Mouse (Mus musculus): Measurements from ENCODE around the gene Scn8a. TPM values are rescaled to one million over a fixed set of nuclear protein-coding genes. Genes with fewer than 3 reads are reported as not detected.

Scn8a gene
- polyA plus RNA-seq, 1 experiment: 0.06 TPM

DNA sequence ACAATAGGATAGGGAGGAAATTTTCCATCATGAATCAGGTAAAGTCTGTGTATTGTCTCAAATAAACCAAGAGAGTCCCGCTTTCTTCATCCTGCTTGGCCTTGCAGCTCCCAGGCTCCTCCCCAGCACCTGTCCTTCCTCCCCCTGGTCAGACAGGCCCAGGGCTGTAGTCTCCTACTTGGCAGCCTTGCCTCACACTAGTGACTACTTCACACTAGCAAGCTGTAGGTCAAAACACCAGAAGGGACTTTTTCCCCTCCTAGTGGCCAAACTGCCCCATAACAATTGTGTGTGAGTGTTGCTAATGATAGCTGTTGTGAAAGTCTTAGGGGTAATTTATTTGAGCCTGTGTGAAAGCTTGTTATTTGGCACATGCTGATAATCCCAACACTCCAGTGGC is 105.0 kb downstream of the Scn8a start:
- H3K4me1 ChIP-seq (ENCODE audit: control insufficient read depth, insufficient read depth, insufficient read length, low read length): peaks cover 1% of the 10 kb centered on the region; the same call in 1 of the 2 replicates
- no peaks in the 10 kb centered on the region for H3K36me3 ChIP-seq (ENCODE audit: control insufficient read depth, insufficient read depth, low read length)
- no peaks in the 10 kb centered on the region for H3K27me3 ChIP-seq (ENCODE audit: control insufficient read depth, insufficient read depth, low read length)
- no peak overlapping the region for H3K4me3 ChIP-seq (ENCODE audit: low read depth, low read length)
- 80% methylated on average over 1 of the region's 1 CpGs for WGBS
- H3K27ac ChIP-seq (ENCODE audit: insufficient read depth, low read depth, low read length): no peak overlapping the region
- TF ChIP-seq POLR2A (IDR thresholded peaks at IDR 0.05; ENCODE audit: low read depth, low read length) (no peak), CTCF (IDR thresholded peaks at IDR 0.05; ENCODE audit: extremely low read depth, insufficient read length, insufficient replicate concordance, low read depth, low read length) (peak; percentile 32; the same call in 1 of the 2 replicates)

DNA sequence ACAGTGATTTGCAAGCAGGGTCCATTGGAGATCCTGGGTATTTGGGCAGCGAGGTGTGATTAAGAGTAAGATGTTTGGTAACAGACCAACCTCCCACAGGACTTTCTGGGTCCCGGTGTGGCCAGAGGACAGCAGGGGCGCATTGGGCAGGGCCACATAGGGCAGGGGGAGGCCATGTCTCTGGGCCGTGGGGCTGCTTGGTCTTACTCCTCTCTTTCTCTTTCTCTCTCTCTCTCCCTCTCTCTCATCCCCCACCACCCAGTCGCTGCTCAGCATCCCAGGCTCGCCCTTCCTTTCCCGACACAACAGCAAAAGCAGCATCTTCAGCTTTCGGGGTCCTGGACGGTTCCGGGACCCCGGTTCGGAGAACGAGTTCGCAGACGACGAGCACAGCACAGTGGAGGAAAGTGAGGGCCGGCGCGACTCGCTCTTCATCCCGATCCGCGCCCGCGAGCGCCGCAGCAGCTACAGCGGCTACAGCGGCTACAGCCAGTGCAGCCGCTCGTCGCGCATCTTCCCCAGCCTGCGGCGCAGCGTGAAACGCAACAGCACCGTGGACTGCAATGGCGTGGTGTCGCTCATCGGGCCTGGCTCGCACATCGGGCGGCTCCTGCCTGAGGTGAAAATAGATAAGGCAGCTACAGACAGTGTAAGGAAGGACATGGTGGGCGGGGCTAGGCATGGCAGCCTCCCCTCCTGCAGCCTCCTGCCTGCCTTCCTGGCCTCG is 113.9 kb downstream of the Scn8a start:
- H3K27me3 ChIP-seq (ENCODE audit: control insufficient read depth, insufficient read depth, low read length): peaks cover 22% of the 10 kb centered on the region
- TF ChIP-seq POLR2A (IDR thresholded peaks at IDR 0.05; ENCODE audit: low read depth, low read length) (no peak), CTCF (IDR thresholded peaks at IDR 0.05; ENCODE audit: extremely low read depth, insufficient read length, insufficient replicate concordance, low read depth, low read length) (no peak)
- no peak overlapping the region for H3K27ac ChIP-seq (ENCODE audit: insufficient read depth, low read depth, low read length)
- H3K36me3 ChIP-seq (ENCODE audit: control insufficient read depth, insufficient read depth, low read length): no peaks in the 10 kb centered on the region
- peak overlapping the region; percentile 50 for H3K4me3 ChIP-seq (ENCODE audit: low read depth, low read length)
- peaks cover 8% of the 10 kb centered on the region for H3K4me1 ChIP-seq (ENCODE audit: control insufficient read depth, insufficient read depth, insufficient read length, low read length)
- 1% methylated on average over 46 of the region's 46 CpGs for WGBS

DNA sequence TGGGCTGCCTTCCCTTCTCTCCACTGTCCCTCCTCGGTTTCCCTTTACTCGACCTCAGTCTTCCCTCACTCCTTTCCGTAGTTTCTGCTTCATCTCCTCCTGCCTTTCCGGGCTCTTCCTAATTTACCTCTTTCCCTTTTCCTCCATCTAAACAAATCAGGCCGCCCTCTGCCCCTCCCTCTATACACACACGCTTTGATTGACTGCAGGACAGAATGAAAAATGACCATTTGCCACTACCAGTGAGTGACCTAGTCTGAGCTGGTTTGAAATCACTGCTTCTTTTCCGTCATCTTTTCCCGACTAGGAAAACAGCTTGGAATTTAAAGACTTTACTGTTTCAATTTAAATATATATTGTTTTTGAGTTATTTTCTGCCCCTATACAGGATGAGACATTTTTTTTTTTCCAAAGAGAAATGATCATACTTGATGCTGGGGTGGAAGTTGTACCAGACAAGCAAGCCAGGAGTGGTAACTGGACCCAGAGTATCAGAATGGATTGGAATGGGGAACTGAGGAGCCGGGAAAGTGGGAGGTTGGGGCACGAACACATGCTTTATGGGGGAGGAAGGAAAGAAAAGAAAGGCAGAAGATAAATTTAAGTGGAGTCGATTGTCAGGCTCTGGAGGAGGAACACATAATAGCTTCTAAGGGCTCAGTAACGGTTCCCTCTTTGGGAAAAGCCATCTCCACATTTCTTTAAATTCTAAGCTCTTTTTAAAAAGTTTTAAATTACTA is 114.7 kb downstream of the Scn8a start:
- H3K27ac ChIP-seq (ENCODE audit: insufficient read depth, low read depth, low read length): no peak overlapping the region
- H3K36me3 ChIP-seq (ENCODE audit: control insufficient read depth, insufficient read depth, low read length): no peaks in the 10 kb centered on the region
- H3K4me1 ChIP-seq (ENCODE audit: control insufficient read depth, insufficient read depth, insufficient read length, low read length): peaks cover 8% of the 10 kb centered on the region
- H3K27me3 ChIP-seq (ENCODE audit: control insufficient read depth, insufficient read depth, low read length): peaks cover 22% of the 10 kb centered on the region
- 28% methylated on average over 12 of the region's 12 CpGs for WGBS
- TF ChIP-seq POLR2A (IDR thresholded peaks at IDR 0.05; ENCODE audit: low read depth, low read length) (no peak), CTCF (IDR thresholded peaks at IDR 0.05; ENCODE audit: extremely low read depth, insufficient read length, insufficient replicate concordance, low read depth, low read length) (no peak)
- H3K4me3 ChIP-seq (ENCODE audit: low read depth, low read length): peak overlapping the region; percentile 50

DNA sequence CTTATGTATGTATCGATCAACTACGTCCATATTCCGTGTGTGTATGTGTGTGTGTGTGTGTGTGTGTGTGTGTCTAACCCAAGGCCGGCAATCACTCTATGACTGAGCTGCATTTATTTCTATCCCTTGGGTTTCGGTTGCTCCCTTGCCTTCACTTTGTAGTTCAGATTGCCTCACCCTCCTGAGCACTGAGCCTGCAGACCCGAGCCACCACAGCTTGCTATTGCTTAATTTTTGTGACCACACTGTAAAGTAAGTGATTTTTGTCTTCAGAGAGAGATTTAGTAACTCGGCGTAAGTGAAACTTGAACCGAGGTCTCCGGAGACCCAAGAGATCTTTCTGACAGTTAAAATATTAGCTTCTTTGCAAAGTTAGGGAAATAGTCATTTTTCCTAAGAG is 116.8 kb downstream of the Scn8a start:
- TF ChIP-seq POLR2A (IDR thresholded peaks at IDR 0.05; ENCODE audit: low read depth, low read length) (no peak), CTCF (IDR thresholded peaks at IDR 0.05; ENCODE audit: extremely low read depth, insufficient read length, insufficient replicate concordance, low read depth, low read length) (no peak)
- no peaks in the 10 kb centered on the region for H3K36me3 ChIP-seq (ENCODE audit: control insufficient read depth, insufficient read depth, low read length)
- H3K27me3 ChIP-seq (ENCODE audit: control insufficient read depth, insufficient read depth, low read length): peaks cover 20% of the 10 kb centered on the region
- H3K27ac ChIP-seq (ENCODE audit: insufficient read depth, low read depth, low read length): no peak overlapping the region
- peaks cover 8% of the 10 kb centered on the region for H3K4me1 ChIP-seq (ENCODE audit: control insufficient read depth, insufficient read depth, insufficient read length, low read length)
- 83% methylated on average over 10 of the region's 10 CpGs for WGBS
- no peak overlapping the region for H3K4me3 ChIP-seq (ENCODE audit: low read depth, low read length)

DNA sequence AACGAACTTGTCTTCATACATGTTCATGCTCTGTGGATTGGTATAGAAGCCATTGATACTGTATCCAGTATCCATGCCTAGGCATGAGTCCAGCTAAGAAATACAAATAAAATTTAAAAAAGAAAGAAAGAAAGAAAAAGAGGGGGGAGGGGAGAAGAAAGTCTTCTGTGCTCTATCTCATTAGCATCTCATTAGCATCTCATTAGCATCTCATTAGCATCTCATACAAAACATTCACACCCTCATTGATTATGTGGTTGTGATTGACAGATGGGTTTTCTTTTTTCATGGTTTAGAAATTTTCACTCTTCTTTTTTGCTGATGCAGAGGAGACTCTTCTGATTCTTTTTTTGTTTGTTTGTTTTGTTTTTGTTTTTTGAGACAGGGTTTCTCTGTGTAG is 117.4 kb downstream of the Scn8a start:
- H3K27ac ChIP-seq (ENCODE audit: insufficient read depth, low read depth, low read length): no peak overlapping the region
- 88% methylated on average over 1 of the region's 1 CpGs for WGBS
- TF ChIP-seq CTCF (IDR thresholded peaks at IDR 0.05; ENCODE audit: extremely low read depth, insufficient read length, insufficient replicate concordance, low read depth, low read length): no peak
- no peak for TF ChIP-seq POLR2A (IDR thresholded peaks at IDR 0.05; ENCODE audit: low read depth, low read length)
- H3K4me3 ChIP-seq (ENCODE audit: low read depth, low read length): no peak overlapping the region
- H3K4me1 ChIP-seq (ENCODE audit: control insufficient read depth, insufficient read depth, insufficient read length, low read length): peaks cover 8% of the 10 kb centered on the region
- H3K27me3 ChIP-seq (ENCODE audit: control insufficient read depth, insufficient read depth, low read length): peaks cover 20% of the 10 kb centered on the region
- no peaks in the 10 kb centered on the region for H3K36me3 ChIP-seq (ENCODE audit: control insufficient read depth, insufficient read depth, low read length)

DNA sequence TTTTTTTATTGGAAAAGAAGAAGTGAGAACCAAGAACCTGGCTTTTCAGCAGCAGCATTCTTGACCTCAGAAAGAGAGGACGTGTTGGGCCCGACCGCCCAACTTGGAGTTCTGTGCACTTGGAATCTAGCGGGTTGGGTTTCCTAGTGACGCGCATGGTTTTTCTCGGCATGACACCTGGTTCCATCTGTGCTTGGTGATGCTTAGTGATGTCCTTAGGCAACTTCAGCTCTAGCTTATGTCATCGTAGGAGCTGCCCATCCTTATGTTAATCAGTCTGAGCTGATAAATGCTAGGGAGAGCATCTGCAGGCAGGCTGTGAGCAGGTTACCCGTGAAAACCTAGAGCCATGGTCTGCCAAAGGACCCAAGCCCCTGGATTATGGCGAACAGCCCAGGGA is 120.6 kb downstream of the Scn8a start:
- Histone ChIP-seq H3K4me1 (ENCODE audit: control insufficient read depth, insufficient read depth, insufficient read length, low read length) (no peaks in the 10 kb centered on the region), H3K27me3 (ENCODE audit: control insufficient read depth, insufficient read depth, low read length) (0 out of 2 replicates have a peak, but pooled peaks cover 1% of the 10 kb centered on the region), H3K4me3 (ENCODE audit: low read depth, low read length) (no peak overlapping the region), H3K36me3 (ENCODE audit: control insufficient read depth, insufficient read depth, low read length) (no peaks in the 10 kb centered on the region), H3K27ac (ENCODE audit: insufficient read depth, low read depth, low read length) (no peak overlapping the region)
- TF ChIP-seq CTCF (IDR thresholded peaks at IDR 0.05; ENCODE audit: extremely low read depth, insufficient read length, insufficient replicate concordance, low read depth, low read length) (no peak), POLR2A (IDR thresholded peaks at IDR 0.05; ENCODE audit: low read depth, low read length) (no peak)
- WGBS: 89% methylated on average over 10 of the region's 10 CpGs

DNA sequence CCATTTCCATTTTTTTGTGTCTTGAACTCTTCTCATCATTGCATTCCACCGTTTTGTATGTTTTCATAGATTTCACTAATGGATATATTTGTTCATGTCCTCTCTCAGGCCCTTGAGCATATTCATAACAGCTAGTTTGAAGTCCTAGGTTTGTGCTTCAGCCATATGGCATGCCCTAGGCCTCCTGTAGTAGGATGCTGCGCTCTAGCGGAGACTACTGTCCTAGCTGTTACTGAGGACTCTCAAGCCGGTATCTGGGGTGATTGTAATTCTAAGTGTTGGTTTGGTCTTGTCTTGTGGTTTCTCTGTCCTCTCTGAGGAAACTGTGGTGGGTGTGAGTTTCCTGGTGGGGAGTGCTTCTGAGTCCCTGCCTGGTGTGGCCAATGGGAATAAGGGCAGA is 127.4 kb downstream of the Scn8a start:
- Histone ChIP-seq H3K36me3 (ENCODE audit: control insufficient read depth, insufficient read depth, low read length) (no peaks in the 10 kb centered on the region), H3K4me1 (ENCODE audit: control insufficient read depth, insufficient read depth, insufficient read length, low read length) (no peaks in the 10 kb centered on the region), H3K27ac (ENCODE audit: insufficient read depth, low read depth, low read length) (no peak overlapping the region), H3K4me3 (ENCODE audit: low read depth, low read length) (no peak overlapping the region), H3K27me3 (ENCODE audit: control insufficient read depth, insufficient read depth, low read length) (no peaks in the 10 kb centered on the region)
- 30% methylated on average over 4 of the region's 4 CpGs for WGBS
- TF ChIP-seq CTCF (IDR thresholded peaks at IDR 0.05; ENCODE audit: extremely low read depth, insufficient read length, insufficient replicate concordance, low read depth, low read length) (peak; percentile 45; the same call in 1 of the 2 replicates), POLR2A (IDR thresholded peaks at IDR 0.05; ENCODE audit: low read depth, low read length) (no peak)

Data from small intestine, adult 2 months (tissue).